Mouse (Mus musculus) midbrain, postnatal 0 days (tissue): Measurements from ENCODE around the gene Pcsk1. TPM values are rescaled to one million over a fixed set of nuclear protein-coding genes. Genes with fewer than 3 reads are reported as not detected.

Experiments used
- ATAC-seq: fragments of 200-750 bp; cut with Nextera tagmentation; 2 replicates; pipeline ENCODE4 v1.8.0; 2017; ENCODE audit warnings: moderate number of reproducible peaks, mild to moderate bottlenecking, moderate TSS enrichment, moderate library complexity; ENCODE audit not compliant: low FRiP score
- DNase-seq: peaks from one replicate; pipeline ENCODE4 v3.0.0-alpha.2; 2015; ENCODE audit warnings: low spot score
- H3K27ac ChIP-seq: fragments of 300-500 bp; sonication (generic); 2 replicates; pipeline ENCODE4 v1.5.1; 2014; ENCODE audit warnings: low read depth, mild to moderate bottlenecking, low read length, mixed read lengths
- H3K27me3 ChIP-seq: fragments of 300-500 bp; sonication (generic); 2 replicates; pipeline ENCODE4 v1.6.1; 2014; ENCODE audit warnings: low read length, control low read depth, mixed read lengths; ENCODE audit not compliant: insufficient read depth
- H3K36me3 ChIP-seq: fragments of 300-500 bp; sonication (generic); 2 replicates; pipeline ENCODE4 v1.6.1; 2014; ENCODE audit warnings: low read length, control low read depth, mixed read lengths; ENCODE audit not compliant: insufficient read depth
- H3K4me1 ChIP-seq: fragments of 300-500 bp; sonication (generic); 2 replicates; pipeline ENCODE4 v1.6.1; 2014; ENCODE audit warnings: mild to moderate bottlenecking, control low read depth, antibody characterized with exemption, low read length, mixed read lengths; ENCODE audit not compliant: insufficient read depth
- H3K4me2 ChIP-seq: fragments of 300-500 bp; sonication (generic); 2 replicates; pipeline ENCODE4 v1.6.1; 2014; ENCODE audit warnings: low read depth, mild to moderate bottlenecking, low read length, mixed read lengths; ENCODE audit not compliant: poor library complexity, severe bottlenecking
- H3K4me3 ChIP-seq: fragments of 300-500 bp; sonication (generic); 2 replicates; pipeline ENCODE4 v1.5.1; 2014; ENCODE audit warnings: low read depth, mild to moderate bottlenecking, low read length, moderate library complexity
- H3K9ac ChIP-seq: fragments of 300-500 bp; sonication (generic); replicated peaks from 2 replicates; pipeline ENCODE4 v1.6.1; 2014; ENCODE audit warnings: mild to moderate bottlenecking, low read length, moderate library complexity, mixed read lengths; ENCODE audit not compliant: poor library complexity, severe bottlenecking
- H3K9me3 ChIP-seq: fragments of 300-500 bp; sonication (generic); 2 replicates; pipeline ENCODE4 v1.6.1; 2016; ENCODE audit warnings: low read length, control low read depth
- CTCF ChIP-seq: IDR thresholded peaks from 2 replicates; pipeline ENCODE4 v1.5.1; 2016; ENCODE audit warnings: antibody characterized with exemption, mild to moderate bottlenecking
- WGBS: fragments of 180-500 bp; shearing (Covaris S2); extraction: QIAGEN DNeasy Blood & Tissue Kit; methylation state at CpG from one replicate; pipeline ENCODE4 v1.1.7; 2014; 5-methylcytosine and 5-hydroxymethylcytosine counted together
- polyA plus RNA-seq: library from polyadenylated mRNA; unstranded; fragments of >200 nt; fragmentation: Nextera tagmentation; extraction: Ambion mirVana; gene quantifications from 2 replicates; pipeline ENCODE4 v1.2.1, GENCODE M21; 2015
- total RNA-seq: library from RNA; depleted of rRNA; stranded (reverse); fragments of >200 nt; gene quantifications from 2 replicates; pipeline ENCODE4 v1.2.3, GENCODE M21; 2014

Pcsk1 gene
- total and polyA plus RNA-seq, 2 experiments from 2014 or later: 3.5 to 5.6 TPM

DNA sequence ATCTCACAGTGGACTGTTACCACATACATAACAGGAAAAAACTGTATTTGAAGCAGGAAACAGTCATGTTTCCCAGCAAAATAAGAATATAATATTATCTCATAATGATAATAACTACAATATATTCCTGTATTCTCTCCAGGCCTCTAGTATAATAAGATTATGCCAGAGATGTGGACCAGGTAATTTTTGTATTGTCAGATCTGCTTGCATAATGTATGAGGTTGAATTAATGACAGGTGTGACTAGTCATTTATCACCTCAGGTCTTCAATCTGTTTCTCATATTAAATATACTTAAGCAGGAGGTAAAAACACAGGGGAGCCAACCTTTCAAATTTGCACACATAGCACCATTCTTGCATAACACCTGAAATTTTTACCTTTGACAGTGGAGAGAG is 5.9 kb downstream of the Pcsk1 start:
- no peak for ATAC-seq
- no peak overlapping the region for H3K27ac ChIP-seq

DNA sequence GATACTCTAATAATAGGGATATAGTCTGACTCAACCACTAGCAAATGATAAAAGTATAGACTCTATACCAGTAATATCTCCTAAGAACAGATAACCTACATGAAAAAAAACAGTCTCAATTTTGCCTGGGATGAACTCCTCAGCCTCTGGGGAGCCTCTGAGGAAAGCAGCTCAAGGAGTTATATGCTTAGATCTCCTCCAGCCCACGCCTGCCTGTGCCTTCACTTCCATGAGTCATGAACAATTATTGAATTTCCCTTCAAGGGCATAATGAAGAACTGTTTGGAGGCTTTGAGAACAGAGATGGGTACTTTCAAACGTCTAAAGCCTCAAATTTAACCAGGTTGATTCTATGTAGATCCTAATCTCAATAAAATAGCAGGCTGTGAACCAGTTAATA is 23.5 kb downstream of the Pcsk1 start:
- H3K4me2 ChIP-seq: no peak overlapping the region
- H3K36me3 ChIP-seq: no peaks in the 10 kb centered on the region
- ATAC-seq: no peak
- no peaks in the 10 kb centered on the region for H3K27me3 ChIP-seq
- H3K4me3 ChIP-seq: no peak overlapping the region
- no peak overlapping the region for H3K9ac ChIP-seq
- no peaks in the 10 kb centered on the region for H3K9me3 ChIP-seq
- WGBS: 50% methylated on average over 2 of the region's 2 CpGs
- DNase-seq: no peak
- no peaks in the 10 kb centered on the region for H3K4me1 ChIP-seq
- no peak overlapping the region for H3K27ac ChIP-seq
- TF ChIP-seq CTCF: no peak

More for the DNA sequence above, 5.9 kb downstream of the Pcsk1 start:
- Histone ChIP-seq H3K4me2 (no peak overlapping the region), H3K4me1 (no peaks in the 10 kb centered on the region), H3K4me3 (no peak overlapping the region), H3K27me3 (no peaks in the 10 kb centered on the region), H3K9ac (no peak overlapping the region), H3K9me3 (no peaks in the 10 kb centered on the region), H3K36me3 (no peaks in the 10 kb centered on the region)
- TF ChIP-seq CTCF: no peak
- DNase-seq: no peak

DNA sequence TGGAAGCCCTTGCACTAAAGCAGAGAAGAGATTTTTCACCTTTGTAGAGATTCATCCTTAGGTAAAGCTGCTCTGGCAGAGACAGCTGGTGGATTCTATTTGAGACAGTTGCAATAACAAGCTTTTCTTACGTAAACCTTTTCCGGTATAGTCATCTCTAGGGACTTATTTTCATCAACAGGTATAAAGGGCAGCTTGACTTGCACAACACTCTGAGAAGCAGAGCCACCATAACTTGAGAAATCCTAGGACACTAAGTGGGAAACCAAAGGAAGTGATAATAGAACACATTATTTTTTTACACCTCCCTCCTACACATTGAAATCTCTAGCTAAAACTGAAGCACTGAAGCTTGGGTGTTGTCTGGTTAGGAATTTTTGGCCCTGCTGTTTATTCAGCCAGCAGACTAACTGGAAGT is 24.4 kb downstream of the Pcsk1 start:
- no peak for TF ChIP-seq CTCF
- Histone ChIP-seq H3K27ac (no peak overlapping the region), H3K27me3 (no peaks in the 10 kb centered on the region), H3K4me3 (no peak overlapping the region), H3K9ac (no peak overlapping the region), H3K9me3 (no peaks in the 10 kb centered on the region), H3K36me3 (no peaks in the 10 kb centered on the region), H3K4me1 (no peaks in the 10 kb centered on the region), H3K4me2 (no peak overlapping the region)
- DNase-seq: no peak
- WGBS: 89% methylated on average over 2 of the region's 2 CpGs
- ATAC-seq: no peak

DNA sequence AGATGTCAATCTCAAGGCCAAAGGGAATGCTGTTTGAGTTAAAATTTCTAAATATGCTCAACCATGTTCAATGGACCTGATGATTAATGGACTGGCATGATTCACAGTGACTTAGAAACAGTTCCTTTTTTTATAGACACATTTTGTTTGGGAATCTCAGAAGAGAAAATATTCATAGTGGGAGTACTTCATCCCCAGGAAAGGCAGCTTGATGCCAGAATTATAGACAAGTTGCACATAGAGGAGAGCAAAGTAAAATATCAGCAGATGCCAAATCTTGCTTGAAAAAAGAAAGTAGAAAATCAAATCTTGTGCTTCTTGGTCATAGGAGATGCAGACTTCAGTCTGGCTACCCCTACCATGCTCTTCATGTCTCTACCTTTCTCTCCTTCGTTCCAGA is 25.2 kb downstream of the Pcsk1 start:
- WGBS: 89% methylated on average over 1 of the region's 1 CpGs
- no peak overlapping the region for H3K27ac ChIP-seq
- H3K4me1 ChIP-seq: no peaks in the 10 kb centered on the region
- H3K9me3 ChIP-seq: no peaks in the 10 kb centered on the region
- DNase-seq: no peak
- H3K36me3 ChIP-seq: no peaks in the 10 kb centered on the region
- H3K4me3 ChIP-seq: no peak overlapping the region
- no peak for TF ChIP-seq CTCF
- no peak overlapping the region for H3K9ac ChIP-seq
- no peak overlapping the region for H3K4me2 ChIP-seq
- no peak for ATAC-seq
- no peaks in the 10 kb centered on the region for H3K27me3 ChIP-seq

DNA sequence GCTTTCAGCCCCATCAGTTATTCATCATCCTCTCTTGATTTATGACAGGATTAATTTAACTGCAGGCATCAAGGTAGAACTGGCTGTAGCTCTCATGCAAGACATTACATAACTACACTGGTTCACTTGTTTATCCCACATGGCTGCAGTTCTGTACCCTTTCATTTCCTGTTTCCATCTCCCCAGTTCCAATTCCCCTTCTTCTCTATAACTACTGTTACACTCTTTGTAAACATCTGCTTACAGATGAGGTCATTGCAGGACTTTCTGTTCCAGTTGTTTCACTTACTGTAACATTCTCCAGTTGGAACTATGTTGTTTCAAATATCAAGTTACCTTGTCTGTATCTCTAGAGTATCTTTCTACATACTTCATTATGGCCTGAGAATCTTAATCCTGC is 46.2 kb downstream of the Pcsk1 start:
- Histone ChIP-seq H3K4me2 (no peak overlapping the region), H3K9me3 (no peaks in the 10 kb centered on the region)

DNA sequence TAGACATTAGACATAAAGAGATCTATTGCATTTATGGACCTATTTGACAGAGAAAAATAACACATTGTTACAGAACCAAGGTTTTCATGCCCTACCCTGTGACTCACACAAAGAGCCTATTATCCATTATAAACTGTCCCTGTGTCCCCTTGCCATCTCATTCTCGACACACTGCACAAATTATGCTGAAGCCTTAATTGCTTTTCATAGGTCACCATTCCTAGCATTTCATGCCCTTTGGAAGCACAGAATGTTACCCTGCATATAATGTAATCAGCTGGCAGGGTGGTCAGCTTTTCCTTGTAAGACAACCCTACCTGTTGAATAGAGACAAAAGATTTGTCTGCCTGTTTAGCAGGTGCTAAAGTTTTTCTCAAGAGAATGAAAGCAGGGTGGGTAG is 71.0 kb downstream of the Pcsk1 start:
- TF ChIP-seq CTCF: no peak
- Histone ChIP-seq H3K27me3 (no peaks in the 10 kb centered on the region), H3K4me3 (no peak overlapping the region), H3K36me3 (no peaks in the 10 kb centered on the region), H3K4me1 (no peaks in the 10 kb centered on the region), H3K9me3 (no peaks in the 10 kb centered on the region), H3K9ac (no peak overlapping the region), H3K4me2 (no peak overlapping the region), H3K27ac (no peak overlapping the region)
- DNase-seq: no peak
- whole genome bisulfite sequencing: 21% methylated on average over 1 of the region's 1 CpGs
- ATAC-seq: no peak

More for the DNA sequence above, 46.2 kb downstream of the Pcsk1 start:
- no peak for TF ChIP-seq CTCF
- Histone ChIP-seq H3K27ac (no peak overlapping the region), H3K36me3 (no peaks in the 10 kb centered on the region), H3K4me1 (no peaks in the 10 kb centered on the region), H3K9ac (no peak overlapping the region), H3K4me3 (no peak overlapping the region), H3K27me3 (no peaks in the 10 kb centered on the region)
- DNase-seq: no peak
- ATAC-seq: no peak
